Mouse (Mus musculus): ENCODE measurements at regions not wholly inside any gene's neighbourhood (a gene's known extent, or its start where the extent isn't known, plus 50 kb on each side); places are given as distances from the start of the nearest gene placed in this dataset.
"Not testable (repeated sequence)": the region's sequence is repeated elsewhere in the genome, so short reads cannot be mapped to it uniquely, and the experiment has no call there.

- no peak for DNase-seq
These were observed 259.6 kb downstream of the Pou4f1 start for GRCm38 (mm10) chr14:104208040-104208816.

GRCm38 (mm10) chr14:104206602-104207001 lies 261.2 kb downstream of the Pou4f1 start:
- DNase-seq, result no peak

GRCm38 (mm10) chr14:104203239-104203986 lies 264.4 kb downstream of the Pou4f1 start:
- peak; percentile 6 for DNase-seq

GRCm38 (mm10) chr14:104193198-104193597 lies 274.6 kb downstream of the Pou4f1 start:
- no peak for DNase-seq

- no peak for DNase-seq
These were observed 292.7 kb downstream of the Pou4f1 start for GRCm38 (mm10) chr14:104175122-104175521.

- peak; percentile 10 for DNase-seq
These were observed 302.6 kb upstream of the Ednrb start for GRCm38 (mm10) chr14:104146841-104147240.

GRCm38 (mm10) chr14:104145395-104145794 lies 301.2 kb upstream of the Ednrb start:
- no peak for DNase-seq

- no peak for DNase-seq
These were observed 271.1 kb upstream of the Ednrb start for GRCm38 (mm10) chr14:104114986-104115951.

- no peak for DNase-seq
These were observed 270.0 kb upstream of the Ednrb start for GRCm38 (mm10) chr14:104114182-104114581.

- no peak for DNase-seq
These were observed 269.2 kb upstream of the Ednrb start for GRCm38 (mm10) chr14:104113448-104113847.

- DNase-seq, result no peak
These were observed 242.2 kb upstream of the Ednrb start for GRCm38 (mm10) chr14:104086381-104086780.

- DNase-seq, result not testable (repeated sequence)
These were observed 220.0 kb upstream of the Ednrb start for GRCm38 (mm10) chr14:104064199-104064598.

GRCm38 (mm10) chr14:104053697-104054096 lies 209.5 kb upstream of the Ednrb start:
- no peak for DNase-seq

GRCm38 (mm10) chr14:104038628-104039325 lies 194.6 kb upstream of the Ednrb start:
- DNase-seq, result peak; percentile 66

- no peak for DNase-seq
These were observed 189.4 kb upstream of the Ednrb start for GRCm38 (mm10) chr14:104033606-104034005.

GRCm38 (mm10) chr14:104030784-104031470 lies 186.7 kb upstream of the Ednrb start:
- DNase-seq, result no peak

GRCm38 (mm10) chr14:104029668-104030530 lies 185.7 kb upstream of the Ednrb start:
- DNase-seq, result no peak

- DNase-seq, result no peak
These were observed 183.7 kb upstream of the Ednrb start for GRCm38 (mm10) chr14:104027900-104028285.

GRCm38 (mm10) chr14:104027077-104027899 lies 183.1 kb upstream of the Ednrb start:
- peak; percentile 70 for DNase-seq

Data from adrenal gland, postnatal 14 days (tissue).